In the genomic region with DNA sequence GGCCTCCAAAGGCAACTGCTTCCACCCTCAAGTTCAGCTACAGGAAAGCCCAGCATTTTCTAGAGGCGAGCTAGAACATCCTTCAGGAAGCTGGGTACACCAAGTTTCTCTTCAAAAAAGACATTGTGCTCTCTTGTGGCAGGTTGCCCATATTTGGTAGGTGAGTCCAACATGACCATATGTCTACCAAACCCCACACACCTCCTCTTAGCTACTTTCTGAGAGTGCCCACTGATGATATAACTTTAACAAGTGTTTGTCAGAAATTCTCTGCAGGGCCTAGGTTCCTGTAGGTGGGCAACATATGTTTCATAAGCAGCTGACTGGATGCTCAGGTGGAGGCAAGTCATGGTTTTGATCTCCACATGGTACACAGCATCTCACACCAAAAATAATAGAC, we compare ENCODE assay signal across 22 mouse cellular contexts. TPM values are rescaled to one million over a fixed set of nuclear protein-coding genes. Genes with fewer than 3 reads are reported as not detected.
DNase-seq lines count a peak whose midpoint lies in the region.
"Had no signal": no experiment of that assay in that cellular context is flagged by ENCODE, and none has a peak within 500 bp of the region (broad histone marks: within the 10 kb centered on the region; RNA-seq: fewer than 3 reads in every experiment).

No protein-coding gene starts in this region.

- DNase-seq in frontal cortex, postnatal 36 days (ENCODE audit: low spot score in 2 of 2): peak; percentile 28 to 50
- no peak for DNase-seq in frontal cortex, postnatal 25 days (ENCODE audit: low spot score in 2 of 2)
- peak; percentile 69 for DNase-seq in right cerebral cortex, adult 18-20 months
- no peak for DNase-seq in right cerebral cortex, postnatal 14 days
- DNase-seq in cerebellum, adult 8-10 months: peak; percentile 19
- DNase-seq in right cerebral cortex, postnatal 36 days (ENCODE audit: low spot score in 2 of 2): peak; percentile 25 to 44
- no peak for DNase-seq in thymus, postnatal 0 days (ENCODE audit: low spot score)
- DNase-seq: adrenal gland, adult 2 months; B cell, adult 2 months; forebrain, postnatal 0 days; gastrocnemius, postnatal 14 days; heart, adult 11 months; kidney, adult 8-10 months; kidney, postnatal 14 days; liver, embryonic 13.5 days; lung, adult 2 months; lung, postnatal 14 days; thymus, adult 18-20 months had no signal

RNA-seq across cellular contexts. Expression of a gene that starts 45.9 kb away (rescaled TPM):
- polyA plus RNA-seq in thymus, postnatal 0 days (2015; fragmentation: Nextera tagmentation; extraction: Ambion mirVana): 1.8 and 3.8 TPM in 2 replicates
- polyA plus RNA-seq: adrenal gland, adult 2 months; embryonic facial prominence, embryonic 10.5 days; limb, embryonic 14.5 days; lung, adult 2 months; midbrain, embryonic 11.5 days; neural tube, embryonic 14.5 days had no signal

RNA-seq across cellular contexts. Expression of a gene that starts 45.9 kb away (rescaled TPM):
- polyA plus RNA-seq in thymus, postnatal 0 days (2015; fragmentation: Nextera tagmentation; extraction: Ambion mirVana): 29.0 and 31.5 TPM in 2 replicates

Comparison
In these comparisons a context has a peak if more than half of its experiments do, and no peak if none do; other contexts are left out.
1. DNase-seq: peak in frontal cortex, postnatal 36 days (2 of 2), right cerebral cortex, adult 18-20 months (single experiment), cerebellum, adult 8-10 months (single experiment) and right cerebral cortex, postnatal 36 days (2 of 2); none in frontal cortex, postnatal 25 days (0 of 2), right cerebral cortex, postnatal 14 days (single experiment) and thymus, postnatal 0 days (single experiment).